Mouse (Mus musculus): ENCODE data around the gene Snx4. TPM values are rescaled to one million over a fixed set of nuclear protein-coding genes. Genes with fewer than 3 reads are reported as not detected.

Gene Snx4
- total RNA-seq, 2 experiments from 2014 or later = 12.6 to 15.2 TPM

DNA sequence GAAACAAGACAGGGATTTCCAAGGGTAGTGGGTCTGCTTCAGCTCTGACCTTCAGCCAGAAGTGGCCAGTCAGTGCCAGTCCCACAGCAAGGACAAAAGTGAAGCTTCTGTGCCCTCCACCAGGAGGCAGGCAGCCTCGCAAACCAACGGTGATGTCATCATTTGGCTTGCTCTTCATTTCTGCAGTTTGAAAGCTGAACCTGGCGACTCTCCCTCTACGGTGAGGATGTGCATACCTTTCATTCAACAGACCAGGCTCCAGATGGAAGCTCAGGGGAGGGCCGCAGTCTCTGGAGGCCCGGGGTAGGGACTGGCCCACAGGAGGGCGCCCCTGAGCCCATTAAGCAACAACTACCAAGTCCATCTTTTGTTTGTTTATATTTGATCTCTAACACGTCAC is 85.9 kb downstream of the Snx4 start:
- Histone ChIP-seq H3K27ac (no peak overlapping the region), H3K4me3 (peak overlapping the region; percentile 15)

DNA sequence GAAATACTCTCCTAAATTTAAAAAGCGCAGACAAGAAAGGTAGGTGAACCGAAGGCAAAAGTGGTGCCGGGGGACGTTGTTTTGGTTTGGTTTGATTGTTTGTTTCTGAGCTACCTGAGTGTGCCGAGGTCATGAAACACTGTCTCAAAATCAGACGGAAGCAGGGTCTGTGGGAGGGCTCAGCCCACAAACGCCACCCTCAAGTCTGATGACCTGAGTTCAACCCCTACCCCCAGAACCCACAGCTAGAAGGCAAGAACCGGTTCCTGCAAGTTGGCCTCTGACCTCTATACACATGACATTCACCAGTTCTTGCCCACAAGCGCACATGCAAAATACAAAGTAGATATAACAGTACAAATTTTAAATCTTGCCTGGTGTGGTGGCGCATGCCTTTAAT is 86.4 kb downstream of the Snx4 start:
- TF ChIP-seq CTCF (IDR thresholded peaks at IDR 0.05) = no peak
- intact Hi-C loops (cut with DNase I) = loop anchor here (10.0 kb wide), 1 partner anchor 147 kb away; no protein-coding TSS in a partner anchor
- DNase-seq = no peak
- Histone ChIP-seq H3K4me3 (peak overlapping the region; percentile 15), H3K27ac (no peak overlapping the region)

More for the DNA sequence above, 85.9 kb downstream of the Snx4 start:
- intact Hi-C loops (cut with DNase I) = loop anchor here (10.0 kb wide), 1 partner anchor 148 kb away; no protein-coding TSS in a partner anchor
- peak; percentile 70 for DNase-seq
- TF ChIP-seq CTCF (IDR thresholded peaks at IDR 0.05) = peak; percentile 65

GRCm38 (mm10) chr16:33338492-33338891 is 87.2 kb downstream of the Snx4 start:
- DNase-seq = no peak
- H3K4me3 ChIP-seq = no peak overlapping the region
- no peak for TF ChIP-seq CTCF (IDR thresholded peaks at IDR 0.05)
- H3K27ac ChIP-seq = no peak overlapping the region
- intact Hi-C loops (cut with DNase I) = loop anchor here (10.0 kb wide), 1 partner anchor 146 kb away; no protein-coding TSS in a partner anchor

GRCm38 (mm10) chr16:33339476-33339875 is 88.2 kb downstream of the Snx4 start:
- DNase-seq = no peak
- no peak for TF ChIP-seq CTCF (IDR thresholded peaks at IDR 0.05)
- Histone ChIP-seq H3K27ac (no peak overlapping the region), H3K4me3 (no peak overlapping the region)
- intact Hi-C loops (cut with DNase I) = loop anchor here (10.0 kb wide), 1 partner anchor 145 kb away; no protein-coding TSS in a partner anchor

- H3K27ac ChIP-seq = no peak overlapping the region
- DNase-seq = no peak
- no peak overlapping the region for H3K4me3 ChIP-seq
- no peak for TF ChIP-seq CTCF (IDR thresholded peaks at IDR 0.05)
- intact Hi-C loops (cut with DNase I) = no loop called here
Observed at GRCm38 (mm10) chr16:33342356-33342755, 91.1 kb downstream of the Snx4 start.

- Histone ChIP-seq H3K4me3 (no peak overlapping the region), H3K27ac (no peak overlapping the region)
- no peak for TF ChIP-seq CTCF (IDR thresholded peaks at IDR 0.05)
- intact Hi-C loops (cut with DNase I) = no loop called here
- DNase-seq = no peak
Observed at GRCm38 (mm10) chr16:33343106-33343505, 91.9 kb downstream of the Snx4 start.

DNA sequence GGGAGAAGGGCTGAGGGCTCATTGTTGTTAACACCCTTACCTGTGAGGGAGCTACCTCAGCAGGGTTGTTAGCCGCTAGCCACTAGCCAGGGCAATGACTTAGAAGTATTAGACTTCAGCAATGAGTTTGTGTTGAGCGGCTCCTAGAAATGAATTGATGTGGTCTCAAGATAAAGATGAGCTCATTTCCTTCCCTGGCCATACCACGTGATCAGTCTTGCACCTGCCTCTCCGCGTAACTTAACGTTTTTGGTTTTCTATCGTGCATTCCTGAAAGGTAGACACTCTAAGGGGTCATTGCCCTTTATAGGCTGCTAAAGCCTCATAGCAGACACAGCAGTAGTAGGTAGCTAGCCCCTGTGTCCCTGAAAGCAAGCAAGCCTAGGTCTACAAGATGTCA is 92.4 kb downstream of the Snx4 start:
- Histone ChIP-seq H3K27ac (no peak overlapping the region), H3K4me3 (no peak overlapping the region)
- TF ChIP-seq CTCF (IDR thresholded peaks at IDR 0.05) = no peak
- DNase-seq = no peak
- intact Hi-C loops (cut with DNase I) = no loop called here

DNA sequence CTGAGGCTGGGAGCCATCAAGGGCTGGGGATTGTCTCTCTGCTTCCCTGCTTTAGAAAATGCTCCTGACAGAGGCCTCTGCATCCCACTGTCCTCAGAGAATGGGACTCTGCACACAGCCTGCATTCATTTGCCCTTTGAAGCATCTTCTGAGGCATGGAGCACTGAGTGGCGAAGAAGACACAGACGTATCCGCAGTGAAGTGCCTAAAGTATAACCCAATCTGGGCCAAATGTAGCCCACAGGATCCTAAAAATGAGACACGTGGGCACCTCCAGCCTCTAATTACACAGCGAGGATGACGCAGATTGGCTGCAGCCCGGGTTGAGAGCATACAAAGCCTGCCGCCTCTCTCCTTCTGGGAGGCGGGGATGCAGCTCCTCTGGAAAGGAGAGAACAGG is 93.1 kb downstream of the Snx4 start:
- DNase-seq = no peak
- no peak for TF ChIP-seq CTCF (IDR thresholded peaks at IDR 0.05)
- peak overlapping the region; percentile 16 for H3K27ac ChIP-seq
- peak overlapping the region; percentile 45 for H3K4me3 ChIP-seq
- intact Hi-C loops (cut with DNase I) = no loop called here

GRCm38 (mm10) chr16:33344875-33345274 is 93.6 kb downstream of the Snx4 start:
- Histone ChIP-seq H3K27ac (peak overlapping the region; percentile 10; the same call in 1 of the 2 replicates), H3K4me3 (peak overlapping the region; percentile 45)
- no peak for DNase-seq
- no peak for TF ChIP-seq CTCF (IDR thresholded peaks at IDR 0.05)
- intact Hi-C loops (cut with DNase I) = no loop called here

DNA sequence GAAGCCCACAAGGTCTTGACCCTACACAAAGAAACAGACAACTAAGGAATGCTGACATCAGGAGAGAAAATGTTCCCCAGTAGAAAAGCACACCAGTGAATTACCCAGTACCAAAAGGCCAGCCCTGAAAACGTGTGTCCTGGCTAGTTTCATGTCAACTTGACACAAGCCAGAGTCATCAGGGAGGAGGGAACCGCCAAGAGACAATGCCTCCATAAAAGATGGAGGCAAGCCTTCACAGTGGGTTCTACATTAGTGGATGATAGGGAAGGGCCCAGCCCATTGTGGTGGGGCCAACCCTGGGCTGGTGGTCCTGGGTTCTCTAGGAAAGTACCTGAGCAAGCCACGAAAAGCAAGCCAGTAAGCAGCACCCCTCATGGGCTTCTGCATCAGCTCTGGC is 95.1 kb downstream of the Snx4 start:
- Histone ChIP-seq H3K27ac (no peak overlapping the region), H3K4me3 (no peak overlapping the region)
- TF ChIP-seq CTCF (IDR thresholded peaks at IDR 0.05) = no peak
- intact Hi-C loops (cut with DNase I) = no loop called here
- DNase-seq = no peak

DNA sequence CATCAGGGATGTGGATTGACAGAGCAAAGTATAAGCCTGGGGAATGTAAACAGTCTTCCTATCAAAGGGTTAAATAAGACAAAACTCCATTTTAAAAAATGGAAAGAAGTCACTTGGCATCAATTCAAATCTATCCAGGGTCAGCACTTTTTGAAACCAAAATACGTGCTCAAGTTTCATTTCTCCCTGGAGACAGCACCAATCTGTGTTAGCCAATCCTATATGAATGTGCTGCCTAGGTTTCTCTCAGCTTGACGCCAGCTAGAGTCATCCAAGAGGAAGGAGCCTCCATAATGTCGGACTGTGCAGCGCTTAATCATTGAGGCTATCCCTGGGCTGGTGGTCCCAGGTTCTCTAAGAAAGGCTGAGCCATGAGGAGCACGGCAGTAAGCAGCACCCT is 95.9 kb downstream of the Snx4 start:
- TF ChIP-seq CTCF (IDR thresholded peaks at IDR 0.05) = no peak

More for the DNA sequence above, 95.9 kb downstream of the Snx4 start:
- no peak for DNase-seq
- no peak overlapping the region for H3K4me3 ChIP-seq
- intact Hi-C loops (cut with DNase I) = no loop called here
- no peak overlapping the region for H3K27ac ChIP-seq

Other genes with a start within 250 kb of the Snx4 start
- 1 to 10 TPM; 2.0 to 3.0 TPM for gene Iqcg, start 195.2 kb upstream of the Snx4 start, total RNA-seq (2021)
- gene Rpl35a, start 195.0 kb upstream of the Snx4 start, total RNA-seq (2021) = 100 to 1,000 TPM; 217 to 291 TPM
- gene Lmln, start 188.9 kb upstream of the Snx4 start, total RNA-seq (2021) = 1 to 10 TPM; 2.1 to 2.8 TPM
- 10 to 100 TPM; 15.5 to 15.6 TPM for gene Osbpl11, start 66.4 kb upstream of the Snx4 start, total RNA-seq (2021)
- 10 to 100 TPM; 23.5 to 28.0 TPM for gene Zfp148, start 129.4 kb downstream of the Snx4 start, total RNA-seq (2021)

All from gastrocnemius, adult 2 months (tissue).